Comparison of ENCODE assay signal across 8 mouse cellular contexts in genomic region chr2:181307144-181307804, GRCm38 (mm10). TPM values are rescaled to one million over a fixed set of nuclear protein-coding genes. Genes with fewer than 3 reads are reported as not detected.
DNase-seq lines count a peak whose midpoint lies in the region; ATAC-seq and TF ChIP-seq lines count a peak whose summit lies in the region.

No protein-coding gene starts in this region.

- no peaks in the 10 kb centered on the region for H3K36me3 ChIP-seq in heart, embryonic 11.5 days (ENCODE audit: control insufficient read depth, insufficient read depth, low read length)
- peaks cover 25% of the 10 kb centered on the region for H3K36me3 ChIP-seq in forebrain, embryonic 10.5 days (replicated peaks)
- no peaks in the 10 kb centered on the region for H3K36me3 ChIP-seq in limb, embryonic 12.5 days
- H3K36me3 ChIP-seq in midbrain, postnatal 0 days (ENCODE audit: insufficient read depth, low read length), result peaks cover 35% of the 10 kb centered on the region
- no peaks in the 10 kb centered on the region for H3K36me3 ChIP-seq in stomach, embryonic 16.5 days (ENCODE audit: control insufficient read depth, insufficient read depth, low read length)

- TF ChIP-seq CTCF in midbrain, postnatal 0 days (IDR thresholded peaks at IDR 0.05), result peak; percentile 73

- no peak overlapping the region for H3K27ac ChIP-seq in heart, embryonic 11.5 days (ENCODE audit: low read depth, low read length)
- H3K27ac ChIP-seq in forebrain, embryonic 10.5 days, result no peak overlapping the region
- no peak overlapping the region for H3K27ac ChIP-seq in limb, embryonic 12.5 days
- no peak overlapping the region for H3K27ac ChIP-seq in midbrain, postnatal 0 days (ENCODE audit: low read depth, low read length)
- H3K27ac ChIP-seq in stomach, embryonic 16.5 days (ENCODE audit: low read length), result no peak overlapping the region

- peaks cover 55% of the 10 kb centered on the region for H3K27me3 ChIP-seq in heart, embryonic 11.5 days (ENCODE audit: control insufficient read depth, insufficient read depth, low read length)
- peaks cover 47% of the 10 kb centered on the region for H3K27me3 ChIP-seq in forebrain, embryonic 10.5 days (ENCODE audit: poor library complexity, severe bottlenecking)
- H3K27me3 ChIP-seq in limb, embryonic 12.5 days, result peaks cover 62% of the 10 kb centered on the region
- no peaks in the 10 kb centered on the region for H3K27me3 ChIP-seq in midbrain, postnatal 0 days (ENCODE audit: insufficient read depth, low read length)
- peaks cover 26% of the 10 kb centered on the region for H3K27me3 ChIP-seq in stomach, embryonic 16.5 days (ENCODE audit: control insufficient read depth, insufficient read depth, low read length)

- H3K4me1 ChIP-seq in heart, embryonic 11.5 days (ENCODE audit: control insufficient read depth, insufficient read depth, low read length), result no peaks in the 10 kb centered on the region
- peaks cover 8% of the 10 kb centered on the region for H3K4me1 ChIP-seq in forebrain, embryonic 10.5 days
- no peaks in the 10 kb centered on the region for H3K4me1 ChIP-seq in limb, embryonic 12.5 days (replicated peaks)
- H3K4me1 ChIP-seq in midbrain, postnatal 0 days (ENCODE audit: insufficient read depth, low read length), result peaks cover 9% of the 10 kb centered on the region; the same call in 1 of the 2 replicates
- H3K4me1 ChIP-seq in stomach, embryonic 16.5 days (ENCODE audit: control insufficient read depth, insufficient read depth, low read length), result no peaks in the 10 kb centered on the region

- H3K9me3 ChIP-seq in heart, embryonic 11.5 days (replicated peaks; ENCODE audit: control insufficient read depth, low read length), result no peaks in the 10 kb centered on the region
- H3K9me3 ChIP-seq in forebrain, embryonic 10.5 days, result no peaks in the 10 kb centered on the region
- no peaks in the 10 kb centered on the region for H3K9me3 ChIP-seq in limb, embryonic 12.5 days
- no peaks in the 10 kb centered on the region for H3K9me3 ChIP-seq in midbrain, postnatal 0 days (ENCODE audit: low read length)
- H3K9me3 ChIP-seq in stomach, embryonic 16.5 days (replicated peaks; ENCODE audit: control insufficient read depth, low read length), result no peaks in the 10 kb centered on the region

- peak overlapping the region; percentile 5; the same call in 1 of the 2 replicates for H3K4me2 ChIP-seq in heart, embryonic 11.5 days
- peak overlapping the region; percentile 30 for H3K4me2 ChIP-seq in limb, embryonic 12.5 days
- no peak overlapping the region for H3K4me2 ChIP-seq in midbrain, postnatal 0 days (ENCODE audit: low read depth, low read length, poor library complexity, severe bottlenecking)
- H3K4me2 ChIP-seq in stomach, embryonic 16.5 days (ENCODE audit: low read depth, low read length), result 0 out of 2 replicates have a peak overlapping the region, but pooled peaks have one; percentile 9

- H3K9ac ChIP-seq in heart, embryonic 11.5 days (ENCODE audit: low read depth, low read length), result no peak overlapping the region
- no peak overlapping the region for H3K9ac ChIP-seq in limb, embryonic 12.5 days (replicated peaks)
- H3K9ac ChIP-seq in midbrain, postnatal 0 days (replicated peaks; ENCODE audit: low read length, poor library complexity, severe bottlenecking), result no peak overlapping the region
- H3K9ac ChIP-seq in stomach, embryonic 16.5 days (ENCODE audit: low read length), result no peak overlapping the region

- DNase-seq in heart, adult 11 months, result no peak
- peak; percentile 63 for DNase-seq in forebrain, embryonic 10.5 days (ENCODE audit: extremely low spot score, low spot score)
- peak; percentile 82 for DNase-seq in midbrain, postnatal 0 days (ENCODE audit: low spot score)

- ATAC-seq in heart, embryonic 11.5 days (replicated peaks; ENCODE audit: insufficient number of reproducible peaks, low FRiP score, low TSS enrichment), result no peak
- peak; percentile 45; the same call in 1 of the 2 replicates for ATAC-seq in cerebellum, adult (ENCODE audit: insufficient number of reproducible peaks, low FRiP score, low TSS enrichment)
- ATAC-seq in inflammation-experienced regulatory T-cells, adult 6 months, result peak; percentile 70
- no peak for ATAC-seq in limb, embryonic 12.5 days (ENCODE audit: insufficient number of reproducible peaks, insufficient read depth, low FRiP score, low TSS enrichment, low read depth)
- ATAC-seq in midbrain, postnatal 0 days (ENCODE audit: low FRiP score), result peak; percentile 71
- ATAC-seq in stomach, embryonic 16.5 days (ENCODE audit: insufficient read depth, low FRiP score), result peak; percentile 53; the same call in 1 of the 2 replicates

- whole genome bisulfite sequencing in heart, embryonic 11.5 days (ENCODE audit: insufficient replicate concordance), result 9% methylated on average over 30 of the region's 30 CpGs
- WGBS in forebrain, embryonic 10.5 days, result 10% methylated on average over 30 of the region's 30 CpGs
- WGBS in limb, embryonic 12.5 days, result 10% methylated on average over 30 of the region's 30 CpGs
- 10% methylated on average over 30 of the region's 30 CpGs for WGBS in midbrain, postnatal 0 days
- WGBS in stomach, embryonic 16.5 days, result 11% methylated on average over 30 of the region's 30 CpGs

- H3K4me3 ChIP-seq in heart, embryonic 11.5 days (ENCODE audit: low read depth, low read length), result no peak overlapping the region
- H3K4me3 ChIP-seq in forebrain, embryonic 10.5 days, result peak overlapping the region; percentile 7; the same call in 1 of the 2 replicates
- peak overlapping the region; percentile 2; the same call in 1 of the 2 replicates for H3K4me3 ChIP-seq in limb, embryonic 12.5 days (replicated peaks)
- no peak overlapping the region for H3K4me3 ChIP-seq in midbrain, postnatal 0 days (ENCODE audit: low read depth, low read length)
- no peak overlapping the region for H3K4me3 ChIP-seq in stomach, embryonic 16.5 days (replicated peaks; ENCODE audit: low read length)

RNA-seq across cellular contexts. Expression of gene Stmn3, which starts 7.0 kb away (rescaled TPM):
- 0.52 and 0.83 TPM in 2 replicates for polyA plus RNA-seq in heart, embryonic 11.5 days (2014; fragmentation: Nextera tagmentation; extraction: Ambion mirVana)
- 56.4 and 76.0 TPM in 2 replicates for polyA plus RNA-seq in forebrain, embryonic 10.5 days (2016; fragmentation: Nextera tagmentation; extraction: Ambion mirVana)
- not detected for polyA plus RNA-seq in inflammation-experienced regulatory T-cells, adult 6 months (2017; shearing (Covaris generic))
- 0.56 and 5.2 TPM in 2 replicates for polyA plus RNA-seq in limb, embryonic 12.5 days (2016; fragmentation: Nextera tagmentation; extraction: Ambion mirVana)
- total RNA-seq in midbrain, postnatal 0 days (2014; rRNA removed), result 1,320 and 1,471 TPM in 2 replicates
- 1,883 and 2,098 TPM in 2 replicates for polyA plus RNA-seq in midbrain, postnatal 0 days (2015; fragmentation: Nextera tagmentation; extraction: Ambion mirVana)
- polyA plus RNA-seq in stomach, embryonic 16.5 days (2015; fragmentation: Nextera tagmentation; extraction: Ambion mirVana), result 34.0 and 37.1 TPM in 2 replicates

RNA-seq across cellular contexts. Expression of gene Rtel1, which starts 12.3 kb away (rescaled TPM):
- polyA plus RNA-seq in heart, embryonic 11.5 days (2014; fragmentation: Nextera tagmentation; extraction: Ambion mirVana), result 33.3 and 34.8 TPM in 2 replicates
- polyA plus RNA-seq in forebrain, embryonic 10.5 days (2016; fragmentation: Nextera tagmentation; extraction: Ambion mirVana), result 81.3 and 83.6 TPM in 2 replicates
- 10 to 100 TPM; 31.4 to 34.5 (median 32.2) TPM for polyA plus RNA-seq in inflammation-experienced regulatory T-cells, adult 6 months (2017; shearing (Covaris generic))
- polyA plus RNA-seq in limb, embryonic 12.5 days (2016; fragmentation: Nextera tagmentation; extraction: Ambion mirVana), result 58.8 and 69.9 TPM in 2 replicates
- 46.6 and 59.4 TPM in 2 replicates for total RNA-seq in midbrain, postnatal 0 days (2014; rRNA removed)
- 26.5 and 27.4 TPM in 2 replicates for polyA plus RNA-seq in midbrain, postnatal 0 days (2015; fragmentation: Nextera tagmentation; extraction: Ambion mirVana)
- 33.8 and 39.0 TPM in 2 replicates for polyA plus RNA-seq in stomach, embryonic 16.5 days (2015; fragmentation: Nextera tagmentation; extraction: Ambion mirVana)

RNA-seq across cellular contexts. Expression of gene Gmeb2, which starts 19.4 kb away (rescaled TPM):
- polyA plus RNA-seq in heart, embryonic 11.5 days (2014; fragmentation: Nextera tagmentation; extraction: Ambion mirVana), result 9.1 TPM in 2 replicates
- 20.7 and 21.6 TPM in 2 replicates for polyA plus RNA-seq in forebrain, embryonic 10.5 days (2016; fragmentation: Nextera tagmentation; extraction: Ambion mirVana)
- polyA plus RNA-seq in inflammation-experienced regulatory T-cells, adult 6 months (2017; shearing (Covaris generic)), result 10 to 100 TPM in 2 of 3 experiments, 1 to 10 TPM in 1; 9.1 to 12.8 (median 11.0) TPM
- polyA plus RNA-seq in limb, embryonic 12.5 days (2016; fragmentation: Nextera tagmentation; extraction: Ambion mirVana), result 21.0 and 22.5 TPM in 2 replicates
- total RNA-seq in midbrain, postnatal 0 days (2014; rRNA removed), result 16.0 and 17.4 TPM in 2 replicates
- polyA plus RNA-seq in midbrain, postnatal 0 days (2015; fragmentation: Nextera tagmentation; extraction: Ambion mirVana), result 8.6 and 9.2 TPM in 2 replicates
- polyA plus RNA-seq in stomach, embryonic 16.5 days (2015; fragmentation: Nextera tagmentation; extraction: Ambion mirVana), result 11.8 and 12.5 TPM in 2 replicates

RNA-seq across cellular contexts. Expression of gene Zgpat, which starts 57.5 kb away (rescaled TPM):
- polyA plus RNA-seq in heart, embryonic 11.5 days (2014; fragmentation: Nextera tagmentation; extraction: Ambion mirVana), result 21.7 and 27.3 TPM in 2 replicates
- 43.7 and 47.4 TPM in 2 replicates for polyA plus RNA-seq in forebrain, embryonic 10.5 days (2016; fragmentation: Nextera tagmentation; extraction: Ambion mirVana)
- polyA plus RNA-seq in inflammation-experienced regulatory T-cells, adult 6 months (2017; shearing (Covaris generic)), result 10 to 100 TPM; 18.5 to 21.8 (median 20.9) TPM
- 54.9 and 59.4 TPM in 2 replicates for polyA plus RNA-seq in limb, embryonic 12.5 days (2016; fragmentation: Nextera tagmentation; extraction: Ambion mirVana)
- 79.2 and 102 TPM in 2 replicates for total RNA-seq in midbrain, postnatal 0 days (2014; rRNA removed)
- polyA plus RNA-seq in midbrain, postnatal 0 days (2015; fragmentation: Nextera tagmentation; extraction: Ambion mirVana), result 44.3 and 48.8 TPM in 2 replicates
- polyA plus RNA-seq in stomach, embryonic 16.5 days (2015; fragmentation: Nextera tagmentation; extraction: Ambion mirVana), result 34.5 and 35.6 TPM in 2 replicates

RNA-seq across cellular contexts. Expression of gene Arfrp1, which starts 57.9 kb away (rescaled TPM):
- 36.3 and 47.5 TPM in 2 replicates for polyA plus RNA-seq in heart, embryonic 11.5 days (2014; fragmentation: Nextera tagmentation; extraction: Ambion mirVana)
- polyA plus RNA-seq in forebrain, embryonic 10.5 days (2016; fragmentation: Nextera tagmentation; extraction: Ambion mirVana), result 80.0 and 84.5 TPM in 2 replicates
- polyA plus RNA-seq in inflammation-experienced regulatory T-cells, adult 6 months (2017; shearing (Covaris generic)), result 10 to 100 TPM; 60.4 to 69.3 (median 60.4) TPM
- 77.1 and 79.5 TPM in 2 replicates for polyA plus RNA-seq in limb, embryonic 12.5 days (2016; fragmentation: Nextera tagmentation; extraction: Ambion mirVana)
- total RNA-seq in midbrain, postnatal 0 days (2014; rRNA removed), result 25.4 and 27.2 TPM in 2 replicates
- polyA plus RNA-seq in midbrain, postnatal 0 days (2015; fragmentation: Nextera tagmentation; extraction: Ambion mirVana), result 72.1 and 77.1 TPM in 2 replicates
- 53.7 and 59.5 TPM in 2 replicates for polyA plus RNA-seq in stomach, embryonic 16.5 days (2015; fragmentation: Nextera tagmentation; extraction: Ambion mirVana)

Comparison
In these comparisons a context has a peak if more than half of its experiments do, and no peak if none do; other contexts are left out.
1. ATAC-seq: peak in cerebellum, adult (single experiment), inflammation-experienced regulatory T-cells, adult 6 months (single experiment), midbrain, postnatal 0 days (single experiment) and stomach, embryonic 16.5 days (single experiment); none in heart, embryonic 11.5 days (single experiment) and limb, embryonic 12.5 days (single experiment).
2. H3K4me3 ChIP-seq: peak in forebrain, embryonic 10.5 days (single experiment) and limb, embryonic 12.5 days (single experiment); none in heart, embryonic 11.5 days (single experiment), midbrain, postnatal 0 days (single experiment) and stomach, embryonic 16.5 days (single experiment).
3. RNA of gene Stmn3, which starts 7.0 kb away (polyA plus RNA-seq): 1,883 to 2,098 TPM in midbrain, postnatal 0 days; 56.4 to 76.0 TPM in forebrain, embryonic 10.5 days, 34.0 to 37.1 TPM in stomach, embryonic 16.5 days, 0.56 to 5.2 TPM in limb, embryonic 12.5 days, 0.52 to 0.83 TPM in heart, embryonic 11.5 days and not detected in inflammation-experienced regulatory T-cells, adult 6 months; every median in the first group is over 10 times any median in the second.